Mouse (Mus musculus): ENCODE data around the gene Slc2a5. TPM values are rescaled to one million over a fixed set of nuclear protein-coding genes. Genes with fewer than 3 reads are reported as not detected.

Slc2a5 gene
- polyA plus RNA-seq, 1 experiment from 2014 or later = 3.4 TPM

- Histone ChIP-seq H3K4me2 (ENCODE audit: low read depth, low read length) (no peak overlapping the region), H3K4me1 (ENCODE audit: control insufficient read depth, insufficient read depth, low read length) (no peaks in the 10 kb centered on the region), H3K9me3 (ENCODE audit: control insufficient read depth, low read length) (no peaks in the 10 kb centered on the region; the same call in 1 of the 2 replicates), H3K36me3 (ENCODE audit: control insufficient read depth, insufficient read depth, low read length) (no peaks in the 10 kb centered on the region), H3K4me3 (ENCODE audit: low read depth, low read length) (no peak overlapping the region), H3K27ac (ENCODE audit: low read depth, low read length) (no peak overlapping the region), H3K27me3 (ENCODE audit: control insufficient read depth, insufficient read depth, low read length) (no peaks in the 10 kb centered on the region), H3K9ac (replicated peaks; ENCODE audit: low read depth, low read length) (no peak overlapping the region)
- 93% methylated on average over 7 of the region's 7 CpGs for WGBS
- no peak for ATAC-seq (ENCODE audit: low read depth)
Observed at GRCm38 (mm10) chr4:150181304-150181703, 62.2 kb downstream of the Slc2a5 start.

- Histone ChIP-seq H3K4me2 (ENCODE audit: low read depth, low read length) (no peak overlapping the region), H3K4me3 (ENCODE audit: low read depth, low read length) (no peak overlapping the region), H3K36me3 (ENCODE audit: control insufficient read depth, insufficient read depth, low read length) (no peaks in the 10 kb centered on the region), H3K27me3 (ENCODE audit: control insufficient read depth, insufficient read depth, low read length) (no peaks in the 10 kb centered on the region), H3K4me1 (ENCODE audit: control insufficient read depth, insufficient read depth, low read length) (no peaks in the 10 kb centered on the region), H3K9me3 (ENCODE audit: control insufficient read depth, low read length) (no peaks in the 10 kb centered on the region), H3K27ac (ENCODE audit: low read depth, low read length) (no peak overlapping the region), H3K9ac (replicated peaks; ENCODE audit: low read depth, low read length) (no peak overlapping the region)
- 54% methylated on average over 11 of the region's 11 CpGs for WGBS
- ATAC-seq (ENCODE audit: low read depth) = no peak
Observed at GRCm38 (mm10) chr4:150188236-150188635, 69.2 kb downstream of the Slc2a5 start.

GRCm38 (mm10) chr4:150192199-150192598, 73.1 kb downstream of the Slc2a5 start:
- Histone ChIP-seq H3K4me2 (ENCODE audit: low read depth, low read length) (no peak overlapping the region), H3K9ac (replicated peaks; ENCODE audit: low read depth, low read length) (no peak overlapping the region), H3K4me3 (ENCODE audit: low read depth, low read length) (no peak overlapping the region), H3K27me3 (ENCODE audit: control insufficient read depth, insufficient read depth, low read length) (no peaks in the 10 kb centered on the region), H3K36me3 (ENCODE audit: control insufficient read depth, insufficient read depth, low read length) (no peaks in the 10 kb centered on the region), H3K27ac (ENCODE audit: low read depth, low read length) (no peak overlapping the region), H3K9me3 (ENCODE audit: control insufficient read depth, low read length) (no peaks in the 10 kb centered on the region), H3K4me1 (ENCODE audit: control insufficient read depth, insufficient read depth, low read length) (no peaks in the 10 kb centered on the region)
- WGBS = 82% methylated on average over 6 of the region's 6 CpGs
- no peak for ATAC-seq (ENCODE audit: low read depth)

Other genes starting within 250 kb of the Slc2a5 start
- 5.9 and 9.4 TPM in 2 replicates for gene Spsb1, start 164.2 kb upstream of the Slc2a5 start, polyA plus RNA-seq (2014; fragmentation: Nextera tagmentation; extraction: Ambion mirVana)
- 2.0 and 3.3 TPM in 2 replicates for gene H6pd, start 110.3 kb upstream of the Slc2a5 start, polyA plus RNA-seq (2014; fragmentation: Nextera tagmentation; extraction: Ambion mirVana)
- 0.16 and 0.33 TPM in 2 replicates for gene Gpr157, start 31.9 kb upstream of the Slc2a5 start, polyA plus RNA-seq (2014; fragmentation: Nextera tagmentation; extraction: Ambion mirVana)
- not detected in 2 replicates for gene Slc2a7, start 29.7 kb downstream of the Slc2a5 start, polyA plus RNA-seq (2014; fragmentation: Nextera tagmentation; extraction: Ambion mirVana)
- gene Car6, start 82.0 kb downstream of the Slc2a5 start, polyA plus RNA-seq (2014; fragmentation: Nextera tagmentation; extraction: Ambion mirVana) = not detected in 2 replicates
- 974 and 1,050 TPM in 2 replicates for gene Eno1, start 117.4 kb downstream of the Slc2a5 start, polyA plus RNA-seq (2014; fragmentation: Nextera tagmentation; extraction: Ambion mirVana)
- 50.5 and 50.7 TPM in 2 replicates for gene Rere, start 162.4 kb downstream of the Slc2a5 start, polyA plus RNA-seq (2014; fragmentation: Nextera tagmentation; extraction: Ambion mirVana)

All from neural tube, embryonic 14.5 days (tissue).